Mouse (Mus musculus) mouse trophoblast stem cell (cell line): ENCODE results near the gene Emc1.

ENCODE experiments used
- in situ Hi-C, 2 experiments: fragments of 300-500 bp; cut with MseI, MboI; formaldehyde crosslinking; loops; 2 replicates in 1 of 2; 3 replicates in 1 of 2; pipeline ENCODE4 v1.15.1; 2025

Gene Emc1

DNA sequence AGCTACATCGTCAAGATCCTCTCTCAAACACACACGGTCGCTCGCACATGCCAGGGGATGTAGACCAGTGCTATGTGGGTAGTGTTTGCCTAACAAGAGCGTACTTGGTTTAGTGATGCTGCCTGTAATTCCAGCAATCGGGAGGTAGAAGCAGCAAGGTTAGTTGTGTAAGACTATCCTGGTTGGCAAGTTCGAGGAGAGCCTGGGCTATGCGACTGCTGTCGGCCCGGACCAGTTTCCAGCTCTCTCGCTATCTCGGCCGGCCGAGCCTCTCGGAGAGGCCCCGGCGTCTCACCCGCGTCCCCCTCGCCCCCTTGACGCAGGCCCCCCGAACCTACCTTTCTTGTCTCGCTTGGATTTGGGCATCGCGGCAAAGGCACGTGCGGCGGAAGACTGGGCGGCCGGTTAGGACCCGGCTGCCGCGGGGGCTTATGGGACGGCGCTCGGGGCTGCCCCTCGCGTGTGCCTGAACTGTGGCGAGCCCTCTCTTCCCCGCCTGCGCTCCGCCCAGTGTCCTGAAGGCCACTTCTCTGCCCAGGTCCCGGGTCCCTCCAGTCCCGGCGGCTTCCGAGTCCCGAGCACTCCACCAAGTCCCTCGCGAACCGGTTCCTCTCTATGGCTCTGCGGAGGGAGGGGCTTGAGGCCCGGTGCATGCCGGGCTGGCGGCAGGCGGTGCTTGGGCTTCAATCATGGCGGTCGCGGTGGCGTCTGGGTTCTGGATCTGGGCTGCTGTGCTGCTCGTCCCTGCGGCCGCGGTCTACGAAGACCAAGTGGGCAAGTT lies at the start of gene Emc1, which contains the start of the genes Mrto4 and Ubr4:
Gene Emc1, plus strand, starts transcription at position 657 of the 781 bp plus-strand sequence.
Gene Mrto4, minus strand, starts transcription at position 646 of the 781 bp plus-strand sequence.
Gene Ubr4, plus strand, starts transcription at position 679 of the 781 bp plus-strand sequence.
- in situ Hi-C loops = no loop called here

DNA sequence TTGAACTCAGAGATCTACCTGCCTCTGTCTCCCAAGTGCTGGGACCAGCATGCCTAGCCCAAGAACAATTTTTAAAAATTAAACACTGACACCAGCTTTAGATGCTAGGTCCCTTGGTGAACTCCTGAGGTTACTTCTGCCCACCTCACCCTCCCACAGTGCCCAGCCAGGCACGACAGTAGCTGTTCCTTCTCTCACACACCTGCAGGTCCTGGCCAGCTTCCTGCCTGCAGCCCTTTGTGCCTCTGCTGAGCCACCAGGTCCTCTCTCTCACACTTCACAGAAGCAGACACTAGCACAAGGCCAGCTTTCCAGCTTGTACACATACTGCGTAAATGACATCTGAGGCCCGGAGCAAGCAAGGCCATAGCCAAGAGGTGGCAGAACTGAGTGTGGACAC lies 46.9 kb upstream of the Emc1 start:
- in situ Hi-C loops = no loop called here

DNA sequence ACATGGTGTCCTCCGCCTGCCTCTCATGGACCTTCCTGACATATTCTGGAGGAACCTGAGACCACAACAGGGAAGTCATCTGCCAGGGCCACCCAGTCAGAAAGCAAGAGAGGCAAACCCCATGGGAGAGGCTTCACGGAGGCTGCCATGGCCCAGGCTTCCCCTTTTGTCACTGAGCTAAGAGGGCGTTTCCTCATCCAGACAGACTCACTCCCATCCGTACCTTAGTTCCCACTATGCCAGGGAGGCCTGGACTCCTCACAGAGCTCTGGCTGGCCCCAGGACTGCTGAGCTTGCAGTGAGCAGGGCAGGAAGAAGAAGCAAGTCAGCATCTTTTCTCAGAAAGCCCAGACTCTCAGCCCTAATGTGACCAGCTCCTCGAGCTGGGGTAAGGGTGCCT lies 44.5 kb upstream of the Emc1 start:
- in situ Hi-C loops = no loop called here

DNA sequence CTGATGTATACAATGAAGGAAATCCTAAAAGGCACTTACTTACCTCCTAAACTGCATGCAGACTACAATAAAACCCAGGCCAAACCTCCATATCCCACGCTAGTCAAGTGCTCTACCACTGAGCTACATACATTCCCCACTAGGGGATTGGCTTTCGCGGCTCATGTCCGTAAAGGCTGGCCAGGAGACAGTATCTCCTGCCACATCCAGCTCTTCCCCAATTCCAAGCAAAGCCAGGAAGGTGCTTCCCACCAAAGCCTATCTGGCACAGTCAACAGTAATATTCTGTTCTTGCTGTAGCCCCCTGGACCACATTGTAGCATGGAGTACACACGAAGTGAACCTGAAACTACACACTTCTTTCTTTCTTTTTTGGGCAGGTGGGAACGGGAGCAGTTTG lies 42.7 kb upstream of the Emc1 start:
- in situ Hi-C loops = no loop called here

DNA sequence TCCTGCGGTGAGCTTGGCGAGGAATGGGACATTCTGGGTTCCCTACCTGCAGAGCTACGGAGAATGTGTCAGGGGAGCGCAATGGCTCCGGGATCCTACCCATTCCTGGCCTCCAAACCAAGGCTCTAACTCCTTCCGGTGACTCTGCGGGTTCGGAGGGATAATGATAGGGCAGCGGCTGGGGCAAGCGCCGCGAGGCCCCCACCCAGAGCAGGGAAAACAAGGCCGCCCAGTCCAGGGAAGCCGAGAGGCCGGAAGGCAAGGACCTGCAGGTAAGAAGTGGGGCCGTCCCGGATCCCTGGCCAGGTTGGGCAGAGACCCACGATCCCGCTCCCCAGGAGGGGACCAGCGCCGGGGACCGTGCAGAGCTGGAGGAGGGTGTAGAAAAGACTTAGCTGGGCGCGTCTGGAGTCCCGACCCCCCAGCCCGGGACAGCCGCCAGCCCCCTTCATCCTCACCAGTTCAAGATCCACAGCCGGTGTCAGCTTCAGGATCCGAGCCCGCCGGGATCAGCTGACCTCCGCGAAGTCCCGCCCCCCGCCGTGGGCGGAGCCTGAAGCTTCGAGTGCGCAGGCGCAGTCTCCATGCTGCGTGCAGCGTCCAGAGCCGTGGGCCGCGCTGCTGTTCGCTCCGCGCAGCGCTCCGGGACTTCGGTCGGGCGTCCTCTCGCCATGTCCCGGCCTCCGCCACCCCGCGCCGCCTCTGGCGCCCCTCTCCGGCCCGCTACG lies 42.1 kb upstream of the Emc1 start, which contains the start of the genes Pqlc2 and Akr7a5:
Gene Pqlc2, minus strand, starts transcription at position 538 of the 728 bp plus-strand sequence.
Gene Akr7a5, plus strand, starts transcription at position 574 of the 728 bp plus-strand sequence.
- in situ Hi-C loops = no loop called here

- in situ Hi-C loops = no loop called here
These were observed 41.3 kb upstream of the Emc1 start for GRCm38 (mm10) chr4:139310899-139311701.

GRCm38 (mm10) chr4:139311707-139312106 lies 40.7 kb upstream of the Emc1 start:
- in situ Hi-C loops = no loop called here

DNA sequence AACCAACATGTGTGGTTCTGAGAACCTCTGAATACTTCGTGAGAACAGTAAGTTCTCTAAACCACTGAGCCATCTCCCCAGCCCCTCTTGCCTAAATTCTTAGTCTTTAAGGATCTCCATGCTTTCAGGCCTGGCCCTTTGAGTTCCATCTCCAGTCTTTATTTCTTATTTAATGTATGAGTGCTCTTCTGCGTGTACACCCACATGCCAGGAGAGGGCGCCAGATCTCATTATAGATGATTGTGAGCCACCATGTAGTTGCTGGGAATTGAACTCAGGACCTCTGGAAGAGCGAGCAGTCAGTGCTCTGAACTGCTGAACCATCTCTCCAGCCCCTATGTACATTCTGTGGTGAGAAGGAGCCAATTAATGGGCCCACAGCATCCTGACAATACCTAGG lies 39.8 kb upstream of the Emc1 start:
- in situ Hi-C loops = no loop called here

DNA sequence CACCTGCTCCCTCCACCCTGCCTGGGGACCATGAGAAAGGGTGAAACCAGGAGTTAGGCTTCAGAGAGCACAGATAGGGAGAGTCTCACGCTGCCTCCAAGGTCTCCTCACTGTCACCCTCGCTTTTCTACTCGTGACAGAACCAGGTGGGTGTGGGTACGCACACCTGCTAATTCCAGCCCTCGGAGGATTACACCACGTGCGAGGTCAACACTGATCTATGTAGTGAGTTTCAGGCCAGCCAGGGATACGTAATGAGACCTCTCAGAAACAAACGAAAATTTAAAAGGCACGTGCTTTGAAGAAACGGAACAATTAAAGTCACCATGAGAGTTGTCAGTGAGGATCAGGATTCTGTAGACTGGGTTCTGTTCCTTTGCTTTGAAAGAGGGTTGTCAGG lies 33.9 kb upstream of the Emc1 start:
- in situ Hi-C loops = no loop called here

DNA sequence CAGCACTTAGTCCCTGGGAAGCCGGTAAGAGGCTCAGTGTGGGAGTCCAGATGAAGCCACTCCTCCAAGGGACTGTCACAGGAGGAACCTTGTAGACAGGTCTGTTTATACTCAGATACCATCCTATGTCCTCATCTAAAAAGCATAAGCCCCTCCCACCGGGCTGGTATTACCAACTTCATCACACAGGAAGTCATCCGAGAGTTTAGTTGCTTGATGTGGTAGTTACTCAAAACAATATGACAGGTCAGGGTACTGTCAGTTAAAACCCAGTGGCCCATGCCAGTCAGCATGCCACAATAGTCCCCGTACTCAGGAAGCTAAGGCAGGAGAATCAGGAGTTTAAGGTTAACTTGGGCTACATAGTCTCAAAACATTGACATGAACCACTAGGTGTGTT lies 32.6 kb upstream of the Emc1 start:
- in situ Hi-C loops = no loop called here

- in situ Hi-C loops = no loop called here
These were observed 21.8 kb upstream of the Emc1 start for GRCm38 (mm10) chr4:139330605-139331004.

DNA sequence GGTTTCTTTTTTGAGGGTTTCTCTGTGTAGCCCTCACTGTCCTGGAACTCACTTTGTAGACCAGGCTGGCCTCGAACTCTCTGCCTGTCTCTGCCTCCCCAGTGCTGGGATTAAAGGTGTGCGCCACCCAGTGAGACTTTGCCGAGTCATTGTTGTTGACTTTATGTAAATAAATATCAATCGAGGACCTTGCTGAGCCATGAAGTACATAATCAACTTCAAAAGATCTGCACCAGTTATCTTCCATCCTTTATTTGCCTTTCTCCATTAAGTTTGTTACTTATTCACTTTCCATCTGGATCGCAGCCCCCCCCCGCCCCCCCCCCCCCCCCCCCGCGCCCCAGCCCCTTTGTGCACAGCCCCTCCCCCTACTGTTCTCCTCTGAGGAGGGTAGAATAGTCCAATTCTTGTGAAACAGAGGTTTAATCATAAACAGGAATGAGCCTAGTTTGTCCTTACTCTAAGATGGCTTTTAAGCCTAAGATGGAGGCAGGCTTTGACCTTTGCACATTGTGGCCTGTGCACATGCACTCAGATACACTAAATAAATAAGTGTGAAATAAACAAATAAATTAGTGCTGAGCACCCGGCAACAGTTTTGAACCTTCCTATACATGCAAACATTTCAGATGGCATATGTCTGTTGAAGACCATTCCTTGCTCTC lies 17.6 kb upstream of the Emc1 start:
- in situ Hi-C loops = no loop called here

DNA sequence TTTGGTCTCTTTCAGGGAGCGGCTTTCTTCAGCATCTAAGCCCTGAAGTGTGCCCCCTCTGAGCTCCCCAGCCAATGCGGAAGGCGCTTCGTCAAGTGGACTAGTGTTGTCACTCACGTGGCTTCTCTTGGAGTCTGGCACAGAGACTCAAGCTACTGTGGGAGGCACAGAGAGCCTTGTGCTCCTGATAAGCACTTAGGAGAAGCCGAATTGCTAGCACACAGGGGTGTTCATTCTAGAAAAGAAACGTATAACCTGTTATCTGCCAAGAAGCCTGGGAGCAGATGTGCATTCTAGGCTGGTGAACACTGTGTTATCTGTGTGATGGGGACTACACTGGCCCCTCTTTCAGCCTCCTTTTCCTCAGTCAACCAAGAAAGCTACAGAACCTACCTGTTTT lies 16.9 kb upstream of the Emc1 start:
- in situ Hi-C loops = no loop called here

- in situ Hi-C loops = no loop called here
These were observed 15.4 kb upstream of the Emc1 start for GRCm38 (mm10) chr4:139336822-139337483.

GRCm38 (mm10) chr4:139338145-139338544 lies 14.2 kb upstream of the Emc1 start:
- in situ Hi-C loops = no loop called here

GRCm38 (mm10) chr4:139340835-139341234 lies 11.6 kb upstream of the Emc1 start:
- in situ Hi-C loops = no loop called here

- in situ Hi-C loops = no loop called here
These were observed 10.7 kb upstream of the Emc1 start for GRCm38 (mm10) chr4:139341556-139342233.

- in situ Hi-C loops = no loop called here
These were observed 8.7 kb upstream of the Emc1 start for GRCm38 (mm10) chr4:139343718-139344117.

- in situ Hi-C loops = no loop called here
These were observed 6.9 kb upstream of the Emc1 start for GRCm38 (mm10) chr4:139345416-139346019.

GRCm38 (mm10) chr4:139352832-139353231 lies 445 bp downstream of the Emc1 start:
- in situ Hi-C loops = no loop called here
